Mouse (Mus musculus) embryonic fibroblast, embryonic 13.5 days (primary cell): ENCODE data around the gene Emg1. TPM values are rescaled to one million over a fixed set of nuclear protein-coding genes. Genes with fewer than 3 reads are reported as not detected.
A peak's percentile ranks its signal among the peaks of the same experiment; 100 is the strongest.

ENCODE experiments used
- H3K27ac ChIP-seq: 2 replicates; pipeline ENCODE4 v1.5.1; 2012; ENCODE audit warnings: low read length, control low read depth, inconsistent platforms; ENCODE audit not compliant: insufficient read depth
- H3K4me1 ChIP-seq: 2 replicates; pipeline ENCODE4 v1.6.1; 2011; ENCODE audit warnings: low read length; ENCODE audit not compliant: control insufficient read depth, insufficient read depth
- H3K4me3 ChIP-seq: 2 replicates; pipeline ENCODE4 v1.5.1; 2011; ENCODE audit warnings: mild to moderate bottlenecking, control low read depth, low read length; ENCODE audit not compliant: insufficient read depth
- CTCF ChIP-seq: IDR thresholded peaks from 2 replicates; pipeline ENCODE4 v1.5.1; 2011; ENCODE audit warnings: mild to moderate bottlenecking, control low read depth, low read length, moderate library complexity, borderline replicate concordance; ENCODE audit not compliant: insufficient read depth
- POLR2A ChIP-seq: IDR thresholded peaks from 2 replicates; pipeline ENCODE4 v1.6.1; 2011; ENCODE audit warnings: low read depth, mild to moderate bottlenecking, control low read depth, low read length, moderate library complexity
- polyA plus RNA-seq: library from polyadenylated mRNA; stranded (reverse); fragments of >200 nt; gene quantifications from 2 replicates; pipeline ENCODE4 v1.2.4, GENCODE M21; 2011; ENCODE audit warnings: low read depth; ENCODE audit not compliant: missing spikeins, insufficient read length

The Emg1 gene
- polyA plus RNA-seq, 1 experiment, result 67.1 TPM

DNA sequence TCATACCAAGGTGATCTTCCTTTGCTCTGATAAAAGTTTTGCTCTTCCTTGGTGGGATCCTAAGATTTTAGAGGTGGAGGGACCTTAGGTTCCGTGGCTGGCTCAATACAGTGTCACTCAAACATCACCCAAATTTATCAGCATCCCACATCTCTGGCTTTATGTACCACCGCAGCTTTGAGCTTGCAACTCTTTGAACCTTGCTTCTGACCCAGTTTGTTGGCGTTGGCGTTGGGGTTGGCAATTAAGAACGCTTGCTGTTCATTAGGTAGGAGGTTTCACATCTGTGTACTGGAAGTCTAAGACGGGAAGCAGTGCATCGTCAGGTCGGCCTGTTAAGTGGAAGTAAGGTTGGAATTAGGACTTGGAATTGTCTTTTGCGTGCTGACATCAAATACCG lies 47.0 kb downstream of the Emg1 start:
- Histone ChIP-seq H3K4me3 (no peak overlapping the region), H3K4me1 (peaks cover 4% of the 10 kb centered on the region; the same call in 1 of the 2 replicates), H3K27ac (no peak overlapping the region)
- TF ChIP-seq POLR2A, result no peak
- no peak for TF ChIP-seq CTCF

DNA sequence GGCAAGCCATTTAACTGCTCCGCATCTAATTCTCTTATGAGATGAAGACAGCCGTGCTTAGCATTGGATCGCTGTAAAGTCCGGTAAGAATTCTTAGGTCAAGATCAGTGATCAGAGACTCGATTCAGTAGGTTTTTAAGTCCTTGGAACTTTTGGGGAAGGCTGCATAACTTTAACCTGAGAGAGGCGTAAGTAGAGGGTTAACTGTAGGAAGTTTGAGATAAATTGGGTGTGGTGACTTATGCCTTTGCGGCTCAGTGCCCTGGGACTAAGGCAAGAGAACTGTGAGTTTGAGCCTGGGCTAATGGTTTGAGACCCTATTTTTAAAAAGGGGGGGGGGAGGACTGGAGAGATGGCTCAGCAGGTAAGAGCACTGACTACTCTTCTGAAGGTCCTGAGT lies 47.7 kb downstream of the Emg1 start:
- Histone ChIP-seq H3K4me3 (peak overlapping the region; percentile 34), H3K27ac (no peak overlapping the region), H3K4me1 (peaks cover 4% of the 10 kb centered on the region; the same call in 1 of the 2 replicates)
- TF ChIP-seq POLR2A, result no peak
- no peak for TF ChIP-seq CTCF

DNA sequence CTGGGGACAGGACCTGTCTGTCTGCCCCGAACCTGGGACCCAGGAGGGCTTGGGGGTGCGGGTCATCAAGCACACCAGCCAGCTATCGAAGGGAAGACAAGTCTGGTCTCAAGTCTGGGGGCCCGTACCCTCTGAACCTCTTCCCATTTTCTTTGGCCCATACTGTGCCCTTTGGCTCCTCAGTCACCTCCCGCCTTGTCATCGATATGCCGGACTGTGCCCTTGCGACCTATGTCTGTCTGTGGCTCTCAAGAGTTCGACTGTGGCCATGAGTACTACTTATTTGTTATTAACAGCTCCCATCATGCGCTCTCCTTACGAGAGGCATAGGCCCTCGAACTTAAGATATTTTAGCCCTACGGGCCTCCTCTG lies 48.6 kb downstream of the Emg1 start:
- 0 out of 2 replicates have a peak overlapping the region, but pooled peaks have one; percentile 10 for H3K27ac ChIP-seq

DNA sequence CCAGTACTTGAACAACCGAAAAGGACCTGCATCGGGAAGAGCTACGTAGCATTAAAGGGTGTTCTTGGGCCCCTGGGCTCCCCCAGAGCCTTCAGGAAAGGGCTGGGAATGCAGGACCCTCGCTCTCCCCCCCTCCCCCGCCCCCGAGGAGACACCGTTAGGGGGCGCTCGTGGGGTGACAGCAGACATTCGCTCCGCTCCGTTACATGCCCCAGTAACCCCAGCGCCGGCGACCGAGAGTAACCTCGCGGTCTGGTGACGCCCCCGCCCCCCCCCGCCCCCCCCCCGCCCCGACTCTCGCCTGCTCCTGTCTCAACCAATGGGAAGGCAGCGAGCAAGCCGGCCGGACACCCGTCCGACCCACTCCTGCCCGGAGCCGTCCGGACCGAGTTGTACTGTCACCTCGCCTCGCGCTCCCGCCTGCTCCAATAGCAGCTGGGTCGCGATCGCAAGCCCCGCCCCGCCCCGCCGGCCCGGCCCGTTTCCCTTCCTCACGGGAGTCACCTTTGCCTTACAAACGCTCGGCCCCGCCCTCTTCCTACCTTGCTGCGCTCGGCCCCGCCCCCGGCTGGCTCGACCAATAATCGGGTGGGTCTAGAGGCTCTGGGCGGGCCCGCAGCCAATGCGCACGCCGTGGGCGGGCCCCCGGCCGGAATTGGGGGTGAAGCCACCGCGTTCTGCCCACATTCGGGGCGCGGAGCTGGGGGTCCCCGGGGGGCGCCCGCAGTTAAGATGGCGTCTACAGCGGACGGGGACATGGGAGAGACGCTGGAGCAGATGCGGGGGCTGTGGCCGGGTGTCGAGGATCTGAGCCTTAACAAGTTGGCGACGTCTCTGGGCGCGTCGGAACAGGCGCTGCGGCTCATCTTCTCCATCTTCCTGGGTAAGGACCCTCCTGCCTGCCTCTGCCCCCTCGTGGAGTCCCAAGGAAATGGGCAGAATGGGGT lies 49.2 kb downstream of the Emg1 start, which contains the start of gene Lpcat3:
Gene Lpcat3, plus strand, starts transcription at position 551 of the 947 bp plus-strand sequence.
- H3K27ac ChIP-seq, result peak within 1 kb of the TSS; percentile 11; the same call in 1 of the 2 replicates
- peaks cover 4% of the 10 kb centered on the region; the same call in 1 of the 2 replicates for H3K4me1 ChIP-seq
- TF ChIP-seq POLR2A (peak; percentile 43), CTCF (peak; percentile 36)
- H3K4me3 ChIP-seq, result peak within 1 kb of the TSS; percentile 83

More for the DNA sequence above, 48.6 kb downstream of the Emg1 start:
- Histone ChIP-seq H3K4me1 (peaks cover 4% of the 10 kb centered on the region; the same call in 1 of the 2 replicates), H3K4me3 (peak overlapping the region; percentile 83)
- no peak for TF ChIP-seq CTCF
- no peak for TF ChIP-seq POLR2A

DNA sequence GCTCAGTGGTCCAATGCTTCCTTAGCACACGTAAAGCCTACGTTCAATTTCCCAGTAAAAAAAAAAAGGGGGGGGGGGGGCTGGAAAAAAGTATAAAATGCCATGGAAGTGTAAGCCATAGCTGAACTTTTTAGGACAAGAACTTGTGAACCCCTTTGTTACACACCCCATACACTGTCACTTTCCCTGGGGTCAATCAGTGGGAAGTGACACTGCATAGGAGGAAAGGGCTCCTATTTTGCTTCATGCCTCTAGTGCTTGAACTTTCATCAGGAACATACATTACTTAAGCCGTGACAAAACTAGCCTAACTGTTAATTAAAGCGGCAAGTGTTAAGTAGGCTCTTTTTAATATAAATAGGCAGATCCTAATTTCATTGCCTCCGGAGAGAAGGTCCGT lies 50.0 kb downstream of the Emg1 start:
- Histone ChIP-seq H3K27ac (peak overlapping the region; percentile 11; the same call in 1 of the 2 replicates), H3K4me3 (peak overlapping the region; percentile 83), H3K4me1 (peaks cover 4% of the 10 kb centered on the region; the same call in 1 of the 2 replicates)
- TF ChIP-seq CTCF (no peak), POLR2A (no peak)

DNA sequence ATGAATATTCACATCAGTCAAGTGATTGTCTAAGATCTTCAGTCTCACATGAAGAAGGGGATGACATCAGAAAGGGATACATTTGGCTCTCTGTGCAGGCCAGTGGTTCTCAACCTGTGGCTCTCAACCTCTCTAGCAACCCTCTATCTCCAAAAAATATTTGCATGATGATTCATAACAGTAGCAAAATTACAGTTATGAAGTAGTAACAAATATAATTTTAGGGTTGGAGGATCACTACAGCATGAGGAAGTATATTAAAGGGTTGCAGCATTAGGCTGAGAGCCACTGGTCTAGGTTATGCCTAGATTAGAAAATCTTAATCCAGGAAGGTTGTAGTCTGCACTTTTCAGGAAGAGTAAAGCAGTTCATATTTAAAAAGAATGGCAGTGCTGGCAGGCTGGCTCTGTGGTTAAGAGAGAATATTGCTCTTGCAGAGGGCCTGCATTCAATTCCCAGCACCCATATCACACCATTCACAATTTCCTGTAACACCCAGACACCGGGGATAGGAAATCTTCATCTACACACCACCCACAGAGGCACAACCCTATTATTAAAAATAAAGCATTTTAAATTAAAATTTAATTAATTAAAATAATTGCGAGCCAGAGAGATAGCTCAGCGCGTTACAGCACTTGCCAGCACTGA lies 50.7 kb downstream of the Emg1 start:
- TF ChIP-seq CTCF (no peak), POLR2A (no peak)
- Histone ChIP-seq H3K4me1 (peaks cover 4% of the 10 kb centered on the region; the same call in 1 of the 2 replicates), H3K4me3 (no peak overlapping the region), H3K27ac (no peak overlapping the region)

DNA sequence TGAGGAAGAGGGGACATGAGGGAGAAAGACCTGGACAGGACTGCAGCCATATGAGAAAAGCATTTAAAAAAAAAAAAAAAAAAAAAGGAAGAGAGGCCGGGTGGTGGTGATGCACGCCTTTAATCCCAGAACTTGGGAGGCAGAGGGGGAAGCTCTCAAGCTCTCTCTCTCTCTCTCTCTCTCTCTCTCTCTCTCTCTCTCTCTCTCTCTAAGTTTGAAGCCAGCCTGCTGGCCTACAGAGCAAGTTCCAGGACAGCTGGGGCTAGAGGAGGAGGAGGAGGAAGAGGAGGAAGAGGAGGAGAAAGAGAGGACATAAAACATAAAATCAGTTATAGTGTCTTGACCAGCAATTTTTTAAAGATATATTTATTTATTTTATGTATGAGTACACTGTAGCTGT lies 53.9 kb downstream of the Emg1 start:
- Histone ChIP-seq H3K4me3 (no peak overlapping the region), H3K4me1 (no peaks in the 10 kb centered on the region), H3K27ac (no peak overlapping the region)
- TF ChIP-seq CTCF (no peak), POLR2A (no peak)

DNA sequence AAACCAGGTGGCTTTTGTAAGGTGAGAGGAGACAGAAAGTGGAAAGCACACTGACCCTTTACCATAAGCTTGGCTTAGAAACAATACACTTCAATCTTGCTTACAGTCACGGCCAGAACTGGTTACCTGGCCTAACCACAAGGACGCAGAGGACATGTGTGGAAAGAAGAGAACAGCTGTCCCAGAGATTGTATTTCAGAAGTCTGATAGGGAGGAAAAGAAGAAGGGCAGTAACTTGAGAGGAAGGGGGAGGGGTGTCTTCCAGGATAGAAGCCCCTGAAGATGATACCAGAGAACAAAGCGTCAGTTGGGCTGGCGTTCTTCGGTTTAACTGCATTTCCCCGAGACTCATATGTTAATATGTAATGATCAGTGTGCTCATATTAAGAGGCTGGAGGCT lies 56.1 kb downstream of the Emg1 start:
- Histone ChIP-seq H3K27ac (no peak overlapping the region), H3K4me1 (no peaks in the 10 kb centered on the region), H3K4me3 (no peak overlapping the region)
- TF ChIP-seq POLR2A, result no peak
- TF ChIP-seq CTCF, result no peak

Other genes with a start within 250 kb of the Emg1 start
- 0.38 and 0.44 TPM in 2 replicates for gene Clstn3, start 247.4 kb downstream of the Emg1 start, polyA plus RNA-seq
- gene C1rl, start 219.1 kb downstream of the Emg1 start, polyA plus RNA-seq, result 3.3 and 3.6 TPM in 2 replicates
- gene C1ra, start 199.8 kb downstream of the Emg1 start, polyA plus RNA-seq, result 15.4 and 30.1 TPM in 2 replicates
- gene C1s1, start 169.8 kb downstream of the Emg1 start, polyA plus RNA-seq, result 17.0 and 50.4 TPM in 2 replicates
- gene C1rb, start 141.9 kb downstream of the Emg1 start, polyA plus RNA-seq, result not detected in 2 replicates
- 0.42 TPM in 1 of 2 replicates, not detected in the other for gene C1s2, start 76.1 kb downstream of the Emg1 start, polyA plus RNA-seq
- 51.4 and 67.0 TPM in 2 replicates for gene Lpcat3, start 49.2 kb downstream of the Emg1 start, polyA plus RNA-seq
- gene Phb2, start 158 bp upstream of the Emg1 start, polyA plus RNA-seq, result 249 and 253 TPM in 2 replicates
- 0.53 and 4.3 TPM in 2 replicates for gene Ptpn6, start 26.5 kb upstream of the Emg1 start, polyA plus RNA-seq
- 149 and 157 TPM in 2 replicates for gene Grcc10, start 29.2 kb upstream of the Emg1 start, polyA plus RNA-seq
- 0.58 and 0.63 TPM in 2 replicates for gene Gm45234, start 43.8 kb upstream of the Emg1 start, polyA plus RNA-seq
- gene Atn1, start 44.3 kb upstream of the Emg1 start, polyA plus RNA-seq, result 75.9 and 77.3 TPM in 2 replicates
- gene Eno2, start 57.5 kb upstream of the Emg1 start, polyA plus RNA-seq, result 17.5 and 24.1 TPM in 2 replicates
- gene Lrrc23, start 67.5 kb upstream of the Emg1 start, polyA plus RNA-seq, result not detected in 2 replicates
- gene Spsb2, start 96.5 kb upstream of the Emg1 start, polyA plus RNA-seq, result 9.1 and 11.7 TPM in 2 replicates
- 372 and 458 TPM in 2 replicates for gene Tpi1, start 102.1 kb upstream of the Emg1 start, polyA plus RNA-seq
- 87.6 and 105 TPM in 2 replicates for gene Usp5, start 117.3 kb upstream of the Emg1 start, polyA plus RNA-seq
- gene Cdca3, start 117.4 kb upstream of the Emg1 start, polyA plus RNA-seq, result 42.0 and 61.1 TPM in 2 replicates
- 0.45 and 0.72 TPM in 2 replicates for gene Gnb3, start 128.1 kb upstream of the Emg1 start, polyA plus RNA-seq
- 72.7 and 76.7 TPM in 2 replicates for gene P3h3, start 145.6 kb upstream of the Emg1 start, polyA plus RNA-seq
- 0.55 and 0.63 TPM in 2 replicates for gene Gpr162, start 151.8 kb upstream of the Emg1 start, polyA plus RNA-seq
- gene Cd4, start 176.0 kb upstream of the Emg1 start, polyA plus RNA-seq, result not detected in 2 replicates
- 1.2 TPM in 2 replicates for gene Lag3, start 199.5 kb upstream of the Emg1 start, polyA plus RNA-seq
- 602 and 622 TPM in 2 replicates for gene Ptms, start 207.9 kb upstream of the Emg1 start, polyA plus RNA-seq
- gene Mlf2, start 219.2 kb upstream of the Emg1 start, polyA plus RNA-seq, result 250 and 255 TPM in 2 replicates